Mouse (Mus musculus) neural tube, embryonic 10.5 days (tissue): ENCODE data around the gene Olfr820.
"Not testable (repeated sequence)": the region's sequence is repeated elsewhere in the genome, so short reads cannot be mapped to it uniquely, and the experiment has no call there.

Source experiments
- DNase-seq: peaks from one replicate; pipeline ENCODE4 v3.0.0-alpha.2; 2017; ENCODE audit warnings: low spot score; ENCODE audit errors: extremely low spot score

Gene Olfr820

GRCm38 (mm10) chr10:130012321-130012720 is at the start of gene Olfr820:
Gene Olfr820 (plus strand): TSS chr10:130012621.
- no peak for DNase-seq

GRCm38 (mm10) chr10:129966232-129966631 is 46.2 kb upstream of the Olfr820 start:
- not testable (repeated sequence) for DNase-seq

GRCm38 (mm10) chr10:129967166-129967565 is 45.3 kb upstream of the Olfr820 start, which contains the start of gene Olfr819:
Gene Olfr819 (minus strand): TSS chr10:129967266.
- not testable (repeated sequence) for DNase-seq

GRCm38 (mm10) chr10:129972994-129973393 is 39.4 kb upstream of the Olfr820 start:
- DNase-seq, result not testable (repeated sequence)

GRCm38 (mm10) chr10:129976040-129976439 is 36.4 kb upstream of the Olfr820 start, which contains the start of gene Olfr247:
Gene Olfr247 (minus strand): TSS chr10:129976140.
- DNase-seq, result not testable (repeated sequence)

GRCm38 (mm10) chr10:129981867-129982266 is 30.6 kb upstream of the Olfr820 start:
- DNase-seq, result not testable (repeated sequence)

GRCm38 (mm10) chr10:129984962-129985361 is 27.5 kb upstream of the Olfr820 start, which contains the start of gene Gm10310:
Gene Gm10310 (minus strand): TSS chr10:129985062.
- DNase-seq, result not testable (repeated sequence)

GRCm38 (mm10) chr10:130004104-130004503 is 8.3 kb upstream of the Olfr820 start:
- DNase-seq, result not testable (repeated sequence)

- not testable (repeated sequence) for DNase-seq
These were observed 7.1 kb upstream of the Olfr820 start for GRCm38 (mm10) chr10:130005366-130005765.

GRCm38 (mm10) chr10:130030048-130030447 is 17.6 kb downstream of the Olfr820 start, which contains the start of gene Olfr821:
Gene Olfr821 (plus strand): TSS chr10:130030348.
- DNase-seq, result no peak

GRCm38 (mm10) chr10:130037096-130037495 is 24.7 kb downstream of the Olfr820 start:
- no peak for DNase-seq
